Mouse (Mus musculus): ENCODE results near the gene Chek2. TPM values are rescaled to one million over a fixed set of nuclear protein-coding genes. Genes with fewer than 3 reads are reported as not detected.
A peak's percentile ranks its signal among the peaks of the same experiment; 100 is the strongest.
"Not testable (repeated sequence)": the region's sequence is repeated elsewhere in the genome, so short reads cannot be mapped to it uniquely, and the experiment has no call there.

Chek2 gene
- polyA plus RNA-seq, 1 experiment from 2014 or later = 19.0 TPM

DNA sequence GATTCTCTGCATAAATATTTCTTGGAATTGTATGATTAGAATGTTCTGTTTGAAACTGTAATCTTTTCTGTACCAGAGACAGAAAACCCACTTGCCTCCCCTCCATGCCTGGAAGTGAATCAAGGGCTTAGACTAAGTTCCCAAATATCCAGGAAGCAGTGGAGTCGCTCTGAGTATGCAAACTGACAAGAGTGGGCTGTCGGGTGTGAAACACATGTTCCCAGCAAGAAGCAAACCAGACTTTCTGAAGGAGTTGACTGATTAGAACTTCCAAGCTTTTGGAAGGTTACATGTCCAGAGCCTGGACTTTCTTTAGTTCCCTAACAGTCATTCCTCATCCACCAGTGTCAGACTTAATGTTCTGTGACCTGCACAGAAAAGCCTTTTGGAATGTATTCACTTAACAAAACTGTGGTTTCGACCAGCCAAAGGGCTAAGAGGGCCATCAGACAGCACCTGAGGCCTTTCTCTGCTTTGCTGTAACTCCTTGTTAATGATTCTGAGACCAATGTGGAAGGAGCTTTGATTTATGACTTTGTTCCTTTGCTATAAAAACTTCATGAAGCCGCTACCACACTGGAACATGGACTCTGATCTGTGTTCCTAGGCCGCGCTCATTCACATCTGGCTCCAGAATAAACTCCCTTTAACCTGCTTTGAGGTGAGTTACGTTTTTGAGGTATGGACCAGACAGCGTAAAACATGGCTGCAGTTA, 12.8 kb upstream of the Chek2 start:
- no peak overlapping the region for H3K9ac ChIP-seq (ENCODE audit: low read length)
- H3K36me3 ChIP-seq (ENCODE audit: control insufficient read depth, insufficient read depth, low read length) = peaks cover 12% of the 10 kb centered on the region
- no peaks in the 10 kb centered on the region for H3K9me3 ChIP-seq (ENCODE audit: control insufficient read depth, low read length)
- no peak overlapping the region for H3K4me2 ChIP-seq (ENCODE audit: low read length)
- H3K27ac ChIP-seq (replicated peaks in 1 of 2; ENCODE audit: control insufficient read depth in 1 of 2, insufficient read depth in 1 of 2, low read depth in 2 of 2, low read length in 2 of 2) = no peak overlapping the region
- no peak for ATAC-seq (ENCODE audit: insufficient number of reproducible peaks, insufficient read depth, low FRiP score, low read depth)
- H3K27me3 ChIP-seq (ENCODE audit: control insufficient read depth, insufficient read depth, low read length) = no peaks in the 10 kb centered on the region
- WGBS = 78% methylated on average over 8 of the region's 8 CpGs
- H3K4me3 ChIP-seq (ENCODE audit: control insufficient read depth in 1 of 2, insufficient read depth in 1 of 2, low read depth in 1 of 2, low read length in 2 of 2) = no peak overlapping the region
- no peaks in the 10 kb centered on the region for H3K4me1 ChIP-seq (ENCODE audit: control insufficient read depth in 2 of 2, insufficient read depth in 2 of 2, low read length in 2 of 2)

DNA sequence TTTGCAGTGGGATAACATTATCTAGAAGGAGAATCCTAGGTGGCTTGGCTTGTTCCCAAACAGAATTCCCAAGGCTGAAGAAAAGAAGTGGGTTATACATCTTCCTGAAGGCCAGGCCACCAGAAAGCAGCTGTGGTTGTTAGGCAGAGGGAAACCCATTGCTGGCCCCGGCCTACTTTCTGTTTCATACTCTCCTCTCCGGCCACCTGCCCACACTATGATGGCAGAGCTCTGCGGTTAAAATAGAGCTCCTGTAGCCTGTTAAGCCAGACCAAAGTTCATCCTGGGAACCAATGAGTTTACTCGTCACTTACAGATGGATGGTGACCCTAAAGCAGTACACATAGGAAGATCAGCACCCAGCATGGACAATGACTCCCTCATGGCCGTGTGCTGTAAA, 12.2 kb upstream of the Chek2 start:
- Histone ChIP-seq H3K27me3 (ENCODE audit: control insufficient read depth, insufficient read depth, low read length) (no peaks in the 10 kb centered on the region), H3K4me2 (ENCODE audit: low read length) (no peak overlapping the region), H3K9me3 (ENCODE audit: control insufficient read depth, low read length) (no peaks in the 10 kb centered on the region), H3K9ac (ENCODE audit: low read length) (no peak overlapping the region), H3K36me3 (ENCODE audit: control insufficient read depth, insufficient read depth, low read length) (peaks cover 15% of the 10 kb centered on the region), H3K4me3 (ENCODE audit: control insufficient read depth in 1 of 2, insufficient read depth in 1 of 2, low read depth in 1 of 2, low read length in 2 of 2) (no peak overlapping the region), H3K27ac (replicated peaks in 1 of 2; ENCODE audit: control insufficient read depth in 1 of 2, insufficient read depth in 1 of 2, low read depth in 2 of 2, low read length in 2 of 2) (no peak overlapping the region), H3K4me1 (ENCODE audit: control insufficient read depth in 2 of 2, insufficient read depth in 2 of 2, low read length in 2 of 2) (no peaks in the 10 kb centered on the region)
- no peak for ATAC-seq (ENCODE audit: insufficient number of reproducible peaks, insufficient read depth, low FRiP score, low read depth)
- 92% methylated on average over 5 of the region's 5 CpGs for WGBS

DNA sequence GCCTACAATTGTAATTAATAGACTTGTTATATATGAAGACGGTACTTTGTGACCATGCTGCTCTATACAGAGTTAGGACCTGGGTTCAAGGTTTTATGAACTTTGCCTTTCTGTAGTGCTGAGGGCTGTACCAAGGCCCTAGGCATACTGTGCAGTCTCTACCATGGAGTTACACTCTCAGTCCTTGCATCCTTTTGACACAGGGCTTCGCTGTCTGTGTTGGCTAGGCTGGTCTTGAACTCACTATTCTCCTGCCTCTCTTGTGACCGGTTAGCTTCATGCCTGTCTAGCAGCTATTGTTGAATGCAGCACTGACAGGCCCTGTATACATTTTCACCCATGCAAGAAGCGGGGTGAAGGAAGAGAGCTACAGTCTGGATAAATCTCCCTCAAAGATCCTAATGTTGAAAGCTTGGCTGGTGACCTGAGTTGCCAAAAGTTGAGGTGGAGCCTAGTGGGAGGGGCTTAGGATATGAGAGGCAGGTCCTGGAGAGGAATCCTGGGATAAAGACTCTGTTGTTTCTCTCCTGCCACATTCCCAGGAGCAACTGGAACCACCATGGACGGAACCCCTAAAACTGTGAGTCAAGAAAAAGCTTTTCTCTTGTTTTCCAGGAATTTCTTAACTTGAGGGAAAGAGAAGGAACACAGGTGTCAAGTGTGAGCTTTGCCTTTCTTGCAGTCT, 8.6 kb upstream of the Chek2 start:
- Histone ChIP-seq H3K27me3 (ENCODE audit: control insufficient read depth, insufficient read depth, low read length) (no peaks in the 10 kb centered on the region), H3K4me3 (ENCODE audit: control insufficient read depth in 1 of 2, insufficient read depth in 1 of 2, low read depth in 1 of 2, low read length in 2 of 2) (no peak overlapping the region), H3K4me2 (ENCODE audit: low read length) (no peak overlapping the region), H3K9ac (ENCODE audit: low read length) (no peak overlapping the region), H3K27ac (replicated peaks in 1 of 2; ENCODE audit: control insufficient read depth in 1 of 2, insufficient read depth in 1 of 2, low read depth in 2 of 2, low read length in 2 of 2) (no peak overlapping the region), H3K36me3 (ENCODE audit: control insufficient read depth, insufficient read depth, low read length) (peaks cover 23% of the 10 kb centered on the region), H3K4me1 (ENCODE audit: control insufficient read depth in 2 of 2, insufficient read depth in 2 of 2, low read length in 2 of 2) (peaks cover 1 to 5% of the 10 kb centered on the region in 2 experiments; a peak in 3 of 4 replicates), H3K9me3 (ENCODE audit: control insufficient read depth, low read length) (no peaks in the 10 kb centered on the region)
- 87% methylated on average over 5 of the region's 5 CpGs for WGBS
- ATAC-seq (ENCODE audit: insufficient number of reproducible peaks, insufficient read depth, low FRiP score, low read depth) = no peak

DNA sequence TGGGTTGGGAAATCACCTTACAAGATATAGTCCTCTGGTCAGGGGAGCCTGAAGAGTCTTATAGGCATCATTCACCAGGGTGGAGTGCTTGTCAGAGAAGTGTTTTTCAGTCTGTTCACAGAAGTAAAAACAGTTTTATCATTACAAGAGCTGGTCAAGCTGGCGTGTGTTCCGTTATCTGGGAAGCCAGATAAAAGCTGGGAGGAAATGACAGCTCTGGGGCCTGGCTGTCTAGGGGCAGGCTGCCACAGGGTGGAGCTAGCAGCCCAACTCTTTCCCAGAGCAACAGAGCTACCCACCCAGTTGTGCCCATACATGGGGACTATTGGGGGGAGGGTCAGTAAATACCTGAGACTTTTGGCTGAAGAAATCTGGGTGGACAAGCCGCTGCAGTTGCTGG, 3.8 kb upstream of the Chek2 start:
- no peak overlapping the region for H3K4me3 ChIP-seq (ENCODE audit: control insufficient read depth in 1 of 2, insufficient read depth in 1 of 2, low read depth in 1 of 2, low read length in 2 of 2)
- H3K9ac ChIP-seq (ENCODE audit: low read length) = no peak overlapping the region; the same call in 1 of the 2 replicates
- no peaks in the 10 kb centered on the region for H3K9me3 ChIP-seq (ENCODE audit: control insufficient read depth, low read length)
- H3K27ac ChIP-seq (replicated peaks in 1 of 2; ENCODE audit: control insufficient read depth in 1 of 2, insufficient read depth in 1 of 2, low read depth in 2 of 2, low read length in 2 of 2) = peak overlapping the region in 1 of 2 experiments; percentile 19; a peak in 1 of 4 replicates
- H3K27me3 ChIP-seq (ENCODE audit: control insufficient read depth, insufficient read depth, low read length) = no peaks in the 10 kb centered on the region
- peaks cover 7 to 17% of the 10 kb centered on the region in 2 experiments for H3K4me1 ChIP-seq (ENCODE audit: control insufficient read depth in 2 of 2, insufficient read depth in 2 of 2, low read length in 2 of 2)
- peak; percentile 25; the same call in 1 of the 2 replicates for ATAC-seq (ENCODE audit: insufficient number of reproducible peaks, insufficient read depth, low FRiP score, low read depth)
- peaks cover 16% of the 10 kb centered on the region for H3K36me3 ChIP-seq (ENCODE audit: control insufficient read depth, insufficient read depth, low read length)
- peak overlapping the region; percentile 50 for H3K4me2 ChIP-seq (ENCODE audit: low read length)
- 3% methylated on average over 3 of the region's 3 CpGs for whole genome bisulfite sequencing

DNA sequence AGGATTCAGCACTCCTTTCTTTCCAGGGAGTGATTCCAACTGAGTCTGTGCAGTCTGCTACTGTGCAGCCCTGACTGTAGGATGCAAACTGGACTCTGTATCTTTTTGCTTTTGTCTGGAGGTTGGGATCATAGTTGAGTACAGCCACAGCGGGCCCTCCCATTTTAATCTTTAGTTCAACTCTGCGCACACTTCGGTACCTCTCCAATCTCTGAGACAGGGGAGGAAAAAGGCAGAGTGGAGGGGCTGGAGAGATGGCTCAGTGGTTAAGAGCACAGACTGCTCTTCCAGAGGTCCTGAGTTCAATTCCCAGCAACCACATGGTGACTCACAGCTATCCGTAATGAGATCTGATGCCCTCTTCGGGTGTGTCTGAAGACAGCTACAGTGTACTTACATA, 1.8 kb upstream of the Chek2 start:
- H3K27ac ChIP-seq (replicated peaks in 1 of 2; ENCODE audit: control insufficient read depth in 1 of 2, insufficient read depth in 1 of 2, low read depth in 2 of 2, low read length in 2 of 2); ATAC-seq (ENCODE audit: insufficient number of reproducible peaks, insufficient read depth, low FRiP score, low read depth): not testable (repeated sequence)
- 84% methylated on average over 5 of the region's 5 CpGs for WGBS

DNA sequence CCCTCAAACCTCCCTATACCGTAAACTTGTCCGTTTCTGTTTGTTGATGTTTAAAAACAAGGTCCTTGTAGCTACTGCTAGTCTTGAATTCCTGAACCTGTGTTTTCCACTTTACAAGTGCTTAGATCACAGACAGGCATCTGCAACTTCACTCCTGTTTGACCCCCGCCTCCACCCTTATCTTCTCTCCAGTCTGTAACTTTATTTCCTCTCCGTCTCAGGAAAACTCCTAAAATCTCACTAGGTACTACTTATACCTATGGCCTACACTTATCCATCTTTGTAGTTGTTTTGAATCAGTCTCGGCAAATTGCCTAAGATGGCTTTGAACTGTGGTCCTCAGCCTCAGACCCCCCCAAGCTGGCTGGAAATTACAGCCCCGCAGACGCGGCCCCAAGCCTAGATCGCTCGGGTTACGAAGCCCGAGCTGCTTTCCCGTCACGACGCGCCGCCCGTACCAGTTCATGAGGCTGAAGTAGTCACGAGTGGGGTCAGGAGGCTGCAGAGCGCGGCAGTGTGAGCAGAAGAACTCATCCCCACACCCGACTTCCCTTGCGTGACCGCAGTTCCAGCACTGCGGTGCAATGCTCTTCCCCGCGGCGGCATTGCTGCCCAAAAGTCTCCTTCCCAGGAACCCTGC, 621 bp upstream of the Chek2 start:
- WGBS = 4% methylated on average over 28 of the region's 28 CpGs
- Histone ChIP-seq H3K9ac (ENCODE audit: low read length) (peak overlapping the region; percentile 80), H3K9me3 (ENCODE audit: control insufficient read depth, low read length) (no peaks in the 10 kb centered on the region), H3K4me1 (ENCODE audit: control insufficient read depth in 2 of 2, insufficient read depth in 2 of 2, low read length in 2 of 2) (peaks cover 7 to 17% of the 10 kb centered on the region in 2 experiments), H3K27me3 (ENCODE audit: control insufficient read depth, insufficient read depth, low read length) (no peaks in the 10 kb centered on the region), H3K27ac (replicated peaks in 1 of 2; ENCODE audit: control insufficient read depth in 1 of 2, insufficient read depth in 1 of 2, low read depth in 2 of 2, low read length in 2 of 2) (peak overlapping the region; percentile 71 to 74), H3K4me2 (ENCODE audit: low read length) (peak overlapping the region; percentile 76), H3K4me3 (ENCODE audit: control insufficient read depth in 1 of 2, insufficient read depth in 1 of 2, low read depth in 1 of 2, low read length in 2 of 2) (peak overlapping the region; percentile 59 to 77), H3K36me3 (ENCODE audit: control insufficient read depth, insufficient read depth, low read length) (peaks cover 23% of the 10 kb centered on the region; the same call in 1 of the 2 replicates)
- peak; percentile 29 for ATAC-seq (ENCODE audit: insufficient number of reproducible peaks, insufficient read depth, low FRiP score, low read depth)

More for the DNA sequence above, 1.8 kb upstream of the Chek2 start:
- H3K4me2 ChIP-seq (ENCODE audit: low read length); H3K27me3 ChIP-seq (ENCODE audit: control insufficient read depth, insufficient read depth, low read length); H3K4me3 ChIP-seq (ENCODE audit: control insufficient read depth in 1 of 2, insufficient read depth in 1 of 2, low read depth in 1 of 2, low read length in 2 of 2); H3K9me3 ChIP-seq (ENCODE audit: control insufficient read depth, low read length); H3K9ac ChIP-seq (ENCODE audit: low read length): not testable (repeated sequence)
- Histone ChIP-seq H3K36me3 (ENCODE audit: control insufficient read depth, insufficient read depth, low read length) (peaks cover 23% of the 10 kb centered on the region; the same call in 1 of the 2 replicates), H3K4me1 (ENCODE audit: control insufficient read depth in 2 of 2, insufficient read depth in 2 of 2, low read length in 2 of 2) (peaks cover 7 to 17% of the 10 kb centered on the region in 2 experiments)

DNA sequence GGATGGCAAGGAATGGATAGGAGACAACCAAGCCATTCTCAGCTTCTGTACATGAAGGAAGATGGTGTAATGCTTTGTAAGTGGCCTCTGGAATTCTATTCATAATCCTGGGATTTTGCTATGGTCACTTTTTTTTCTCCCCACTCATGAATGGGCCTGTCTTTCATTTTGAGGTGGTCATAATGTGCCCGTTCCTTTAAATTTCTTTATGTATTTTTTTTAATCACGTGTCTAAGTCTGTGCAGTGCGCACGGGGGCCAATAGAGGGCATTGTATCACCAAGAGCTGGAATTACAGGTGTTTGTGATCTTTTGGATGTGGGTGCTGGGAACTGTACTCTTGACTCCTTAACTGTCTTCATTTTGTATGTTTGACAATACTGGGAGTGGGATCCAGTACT, 686 bp downstream of the Chek2 start:
- ATAC-seq (ENCODE audit: insufficient number of reproducible peaks, insufficient read depth, low FRiP score, low read depth) = no peak
- H3K36me3 ChIP-seq (ENCODE audit: control insufficient read depth, insufficient read depth, low read length) = peaks cover 26% of the 10 kb centered on the region; the same call in 1 of the 2 replicates
- peaks cover 7 to 17% of the 10 kb centered on the region in 2 experiments for H3K4me1 ChIP-seq (ENCODE audit: control insufficient read depth in 2 of 2, insufficient read depth in 2 of 2, low read length in 2 of 2)
- H3K27ac ChIP-seq (replicated peaks in 1 of 2; ENCODE audit: control insufficient read depth in 1 of 2, insufficient read depth in 1 of 2, low read depth in 2 of 2, low read length in 2 of 2) = peak overlapping the region; percentile 66 to 73
- WGBS = 10% methylated on average over 4 of the region's 4 CpGs
- no peaks in the 10 kb centered on the region for H3K27me3 ChIP-seq (ENCODE audit: control insufficient read depth, insufficient read depth, low read length)
- peak overlapping the region; percentile 66 for H3K9ac ChIP-seq (ENCODE audit: low read length)
- peak overlapping the region; percentile 68 for H3K4me2 ChIP-seq (ENCODE audit: low read length)
- no peaks in the 10 kb centered on the region for H3K9me3 ChIP-seq (ENCODE audit: control insufficient read depth, low read length)
- H3K4me3 ChIP-seq (ENCODE audit: control insufficient read depth in 1 of 2, insufficient read depth in 1 of 2, low read depth in 1 of 2, low read length in 2 of 2) = peak overlapping the region; percentile 59 to 76
